Mouse (Mus musculus) CH12.LX (cell line): Measurements from ENCODE around the gene Exph5. TPM values are rescaled to one million over a fixed set of nuclear protein-coding genes. Genes with fewer than 3 reads are reported as not detected.

ENCODE experiments used
- DNase-seq: peaks from one replicate; pipeline ENCODE4 v3.0.0-alpha.2; 2013; ENCODE audit errors: extremely low read depth
- H3K27ac ChIP-seq: 2 replicates; pipeline ENCODE4 v1.5.1; 2012; ENCODE audit warnings: low read depth, mild to moderate bottlenecking, control low read depth, moderate library complexity; ENCODE audit not compliant: insufficient read depth
- H3K27me3 ChIP-seq: replicated peaks from 2 replicates; pipeline ENCODE3; 2012; ENCODE audit warnings: inconsistent platforms
- H3K36me3 ChIP-seq, 2 experiments: replicated peaks in 1 of 2; 2 replicates each; pipeline versions ENCODE3 to v1.6.1; 2012; ENCODE audit warnings: inconsistent platforms in 1 of 2, low read length in 1 of 2, mild to moderate bottlenecking in 1 of 2, mixed read lengths in 1 of 2, moderate library complexity in 1 of 2; ENCODE audit not compliant: control insufficient read depth in 1 of 2, insufficient read depth in 1 of 2
- H3K4me1 ChIP-seq, 2 experiments: 2 replicates each; pipeline ENCODE4 v1.6.1; 2012; ENCODE audit warnings: inconsistent platforms in 1 of 2, moderate library complexity in 1 of 2; ENCODE audit not compliant: insufficient read depth in 2 of 2, control insufficient read depth in 1 of 2
- H3K4me2 ChIP-seq: 2 replicates; pipeline ENCODE4 v1.6.1; 2012; ENCODE audit warnings: low read depth, mild to moderate bottlenecking, control low read depth; ENCODE audit not compliant: poor library complexity, insufficient read depth, severe bottlenecking
- H3K4me3 ChIP-seq, 3 experiments: fragments of 150-350 bp in 1 of 3; sonication (generic) in 1 of 3; replicated peaks in 1 of 3; 2 replicates each; pipeline versions ENCODE3 to v1.5.1; 2011 to 2012; ENCODE audit warnings: low read depth in 2 of 3, low read length in 2 of 3, mild to moderate bottlenecking in 2 of 3, moderate library complexity in 2 of 3, control low read depth in 1 of 3, improper control_type of control experiment in 1 of 3, inconsistent platforms in 1 of 3, mixed read lengths in 1 of 3; ENCODE audit not compliant: poor library complexity in 1 of 3
- H3K79me2 ChIP-seq: replicated peaks from 2 replicates; pipeline ENCODE4 v1.6.1; 2012; ENCODE audit warnings: mild to moderate bottlenecking, moderate library complexity; ENCODE audit not compliant: control insufficient read depth, poor library complexity, insufficient read depth, severe bottlenecking; ENCODE audit errors: extremely low read depth
- H3K9ac ChIP-seq: 2 replicates; pipeline ENCODE4 v1.6.1; 2012; ENCODE audit warnings: low read depth, mild to moderate bottlenecking, control low read depth, moderate library complexity; ENCODE audit not compliant: insufficient read depth
- H3K9me3 ChIP-seq: replicated peaks from 2 replicates; pipeline ENCODE3; 2012; ENCODE audit warnings: low read length, inconsistent platforms, mixed read lengths
- CHD1 ChIP-seq: IDR thresholded peaks from 2 replicates; pipeline ENCODE4 v1.6.1; 2012; ENCODE audit warnings: low read depth, low read length, improper control_type of control experiment, inconsistent platforms
- CHD2 ChIP-seq: IDR thresholded peaks from 2 replicates; pipeline ENCODE4 v1.6.1; 2011; ENCODE audit warnings: low read length, improper control_type of control experiment
- CTCF ChIP-seq, 2 experiments: IDR thresholded peaks in 1 of 2; conservative IDR thresholded peaks in 1 of 2; 2 replicates each; pipeline ENCODE4 v1.5.1; 2011 to 2012; ENCODE audit warnings: low read depth in 2 of 2, low read length in 2 of 2, improper control_type of control experiment in 1 of 2, inconsistent platforms in 1 of 2, mild to moderate bottlenecking in 1 of 2, moderate library complexity in 1 of 2
- E2F4 ChIP-seq: IDR thresholded peaks from 2 replicates; pipeline ENCODE4 v1.6.1; 2011; ENCODE audit warnings: low read depth, low read length, improper control_type of control experiment; ENCODE audit not compliant: insufficient replicate concordance
- ELF1 ChIP-seq: IDR thresholded peaks from 2 replicates; pipeline ENCODE4 v1.6.1; 2014; ENCODE audit warnings: low read depth, mild to moderate bottlenecking, inconsistent platforms, low read length, improper control_type of control experiment
- GABPA ChIP-seq: IDR thresholded peaks from 2 replicates; pipeline ENCODE4 v1.6.1; 2012; ENCODE audit warnings: low read depth, low read length, improper control_type of control experiment, inconsistent platforms; ENCODE audit not compliant: insufficient replicate concordance
- IRF4 ChIP-seq: IDR thresholded peaks from 2 replicates; pipeline ENCODE4 v1.6.1; 2014; ENCODE audit warnings: low read depth, mild to moderate bottlenecking, inconsistent platforms, low read length, improper control_type of control experiment
- JUN ChIP-seq: IDR thresholded peaks from 2 replicates; pipeline ENCODE4 v1.6.1; 2011; ENCODE audit warnings: low read depth, mild to moderate bottlenecking, low read length, improper control_type of control experiment, moderate library complexity; ENCODE audit not compliant: insufficient read depth
- KAT2A ChIP-seq: IDR thresholded peaks from 2 replicates; pipeline ENCODE4 v1.6.1; 2012; ENCODE audit warnings: low read length, improper control_type of control experiment, inconsistent platforms; ENCODE audit not compliant: insufficient replicate concordance
- MAFK ChIP-seq: IDR thresholded peaks from 2 replicates; pipeline ENCODE4 v1.6.1; 2011; ENCODE audit warnings: low read length, improper control_type of control experiment; ENCODE audit not compliant: insufficient replicate concordance
- MAX ChIP-seq: IDR thresholded peaks from 2 replicates; pipeline ENCODE4 v1.6.1; 2011; ENCODE audit warnings: low read length, improper control_type of control experiment
- MAZ ChIP-seq: IDR thresholded peaks from 2 replicates; pipeline ENCODE4 v1.6.1; 2012; ENCODE audit warnings: low read depth, mild to moderate bottlenecking, inconsistent platforms, low read length, improper control_type of control experiment, moderate library complexity
- MEF2A ChIP-seq: IDR thresholded peaks from 2 replicates; pipeline ENCODE4 v1.6.1; 2014; ENCODE audit warnings: low read depth, mild to moderate bottlenecking, inconsistent platforms, low read length, improper control_type of control experiment, borderline replicate concordance
- MXI1 ChIP-seq: IDR thresholded peaks from 2 replicates; pipeline ENCODE4 v1.6.1; 2011; ENCODE audit warnings: mild to moderate bottlenecking, low read depth, low read length, improper control_type of control experiment
- MYC ChIP-seq: IDR thresholded peaks from 2 replicates; pipeline ENCODE4 v1.6.1; 2011; ENCODE audit warnings: low read depth, mild to moderate bottlenecking, improper control_type of control experiment, low read length
- NELFE ChIP-seq: IDR thresholded peaks from 2 replicates; pipeline ENCODE4 v1.6.1; 2011; ENCODE audit warnings: low read depth, low read length, improper control_type of control experiment
- NRF1 ChIP-seq: IDR thresholded peaks from 2 replicates; pipeline ENCODE4 v1.6.1; 2014; ENCODE audit warnings: low read depth, mild to moderate bottlenecking, inconsistent platforms, low read length, improper control_type of control experiment, moderate library complexity
- PAX5 ChIP-seq: IDR thresholded peaks from 2 replicates; pipeline ENCODE4 v1.6.1; 2012; ENCODE audit warnings: low read length, inconsistent platforms, mixed read lengths
- POLR2A ChIP-seq: IDR thresholded peaks from 2 replicates; pipeline ENCODE4 v1.6.1; 2011; ENCODE audit warnings: low read depth, mild to moderate bottlenecking, improper control_type of control experiment, low read length
- POLR2AphosphoS2 ChIP-seq: IDR thresholded peaks from 2 replicates; pipeline ENCODE4 v1.6.1; 2011; ENCODE audit warnings: low read depth, low read length, improper control_type of control experiment
- RCOR1 ChIP-seq: conservative IDR thresholded peaks from 2 replicates; pipeline ENCODE4 v1.6.1; 2012; ENCODE audit warnings: low read depth, mild to moderate bottlenecking, inconsistent platforms, low read length, improper control_type of control experiment
- SIN3A ChIP-seq: IDR thresholded peaks from 2 replicates; pipeline ENCODE4 v1.6.1; 2012; ENCODE audit warnings: low read length, improper control_type of control experiment, inconsistent platforms
- SMC3 ChIP-seq: IDR thresholded peaks from 2 replicates; pipeline ENCODE4 v1.6.1; 2011; ENCODE audit warnings: low read depth, low read length, improper control_type of control experiment
- UBTF ChIP-seq: IDR thresholded peaks from 2 replicates; pipeline ENCODE4 v1.6.1; 2012; ENCODE audit warnings: low read depth, mild to moderate bottlenecking, inconsistent platforms, low read length, improper control_type of control experiment, moderate library complexity
- USF2 ChIP-seq: conservative IDR thresholded peaks from 2 replicates; pipeline ENCODE4 v1.6.1; 2011; ENCODE audit warnings: low read depth, low read length, improper control_type of control experiment
- ZMIZ1 ChIP-seq: IDR thresholded peaks from 2 replicates; pipeline ENCODE4 v1.6.1; 2012; ENCODE audit warnings: low read depth, mild to moderate bottlenecking, inconsistent platforms, low read length, improper control_type of control experiment
- dilution Hi-C: fragments of 300-500 bp; cut with MboI; formaldehyde crosslinking; loops from 2 replicates; pipeline ENCODE4 v1.14.3; 2020; ENCODE audit warnings: low sequenced_read_pairs; ENCODE audit not compliant: extremely low pct_unique_long_range_greater_than_20kb, extremely low pct_ligation_motif_present
- in situ Hi-C: fragments of 300-500 bp; cut with MboI; formaldehyde crosslinking; loops from 3 replicates; pipeline ENCODE4 v1.14.3; 2019; ENCODE audit warnings: low sequenced_read_pairs, low pct_ligation_motif_present, low pct_unique_long_range_greater_than_20kb, mixed read lengths
- polyA plus RNA-seq: library from polyadenylated mRNA; unstranded; fragments of >175 nt; gene quantifications from 2 replicates; pipeline ENCODE4 v1.2.1, GENCODE M21; 2012; ENCODE audit warnings: low read depth; ENCODE audit not compliant: insufficient read length
- total RNA-seq, 2 experiments: library from RNA; depleted of rRNA; stranded (reverse); fragments of 300-350 nt in 1 of 2; fragments of >200 nt in 1 of 2; gene quantifications; 2 replicates each; pipeline ENCODE4 v1.2.3; 2012 to 2014

Exph5 gene
- total and polyA plus RNA-seq, 3 experiments: 0.04 TPM; not detected in 2

GRCm38 (mm10) chr9:53351899-53352298, 50.4 kb downstream of the Exph5 start:
- Histone ChIP-seq H3K36me3 (no peaks in the 10 kb centered on the region), H3K9me3 (no peaks in the 10 kb centered on the region), H3K4me1 (no peaks in the 10 kb centered on the region), H3K79me2 (no peaks in the 10 kb centered on the region), H3K9ac (no peak overlapping the region), H3K27me3 (no peaks in the 10 kb centered on the region), H3K27ac (no peak overlapping the region), H3K4me3 (no peak overlapping the region), H3K4me2 (no peak overlapping the region)
- dilution Hi-C loops: no loop called here
- in situ Hi-C loops: no loop called here
- TF ChIP-seq NELFE: no peak
- TF ChIP-seq NRF1: no peak
- TF ChIP-seq CHD2: no peak
- no peak for TF ChIP-seq ELF1
- no peak for TF ChIP-seq JUN
- no peak for TF ChIP-seq RCOR1
- no peak for TF ChIP-seq KAT2A
- no peak for TF ChIP-seq CTCF (conservative IDR thresholded peaks at IDR 0.05 in 1 of 2, IDR thresholded peaks at IDR 0.05 in 1 of 2; ENCODE audit: low read depth in 2 of 2, low read length in 2 of 2)
- no peak for TF ChIP-seq E2F4
- TF ChIP-seq CHD1: no peak
- TF ChIP-seq IRF4: no peak
- no peak for TF ChIP-seq ZMIZ1
- no peak for TF ChIP-seq MEF2A
- no peak for DNase-seq

GRCm38 (mm10) chr9:53353161-53353560, 51.7 kb downstream of the Exph5 start:
- no peaks in the 10 kb centered on the region for H3K36me3 ChIP-seq
- no peaks in the 10 kb centered on the region for H3K79me2 ChIP-seq
- H3K9ac ChIP-seq: no peak overlapping the region
- DNase-seq: no peak
- H3K4me2 ChIP-seq: no peak overlapping the region
- H3K4me3 ChIP-seq: no peak overlapping the region
- H3K27me3 ChIP-seq: no peaks in the 10 kb centered on the region
- no peaks in the 10 kb centered on the region for H3K4me1 ChIP-seq
- no peak for TF ChIP-seq KAT2A
- TF ChIP-seq ZMIZ1: no peak
- TF ChIP-seq POLR2A: no peak
- TF ChIP-seq USF2: no peak
- TF ChIP-seq JUN: no peak
- no peak for TF ChIP-seq MXI1
- no peak for TF ChIP-seq UBTF
- no peak for TF ChIP-seq MAFK
- TF ChIP-seq MYC: no peak
- TF ChIP-seq CHD2: no peak
- no peak for TF ChIP-seq SMC3
- no peak for TF ChIP-seq MAX
- TF ChIP-seq CHD1: no peak
- TF ChIP-seq POLR2AphosphoS2: no peak
- TF ChIP-seq PAX5: no peak
- no peak for TF ChIP-seq IRF4
- TF ChIP-seq SIN3A: no peak
- TF ChIP-seq MAZ: no peak
- no peak for TF ChIP-seq GABPA
- H3K27ac ChIP-seq: no peak overlapping the region
- dilution Hi-C loops (no loop called here), in situ Hi-C loops (no loop called here)
- no peaks in the 10 kb centered on the region for H3K9me3 ChIP-seq
